Mouse (Mus musculus) neural tube, embryonic 13.5 days (tissue): ENCODE results near the gene Gns. TPM values are rescaled to one million over a fixed set of nuclear protein-coding genes. Genes with fewer than 3 reads are reported as not detected.

Experiments used
- ATAC-seq: fragments of 200-750 bp; cut with Nextera tagmentation; 2 replicates; pipeline ENCODE4 v1.8.0; 2017; ENCODE audit warnings: low read depth, mild to moderate bottlenecking, moderate TSS enrichment, moderate library complexity
- H3K27ac ChIP-seq: fragments of 300-500 bp; sonication (generic); replicated peaks from 2 replicates; pipeline ENCODE4 v1.5.1; 2015; ENCODE audit warnings: moderate library complexity, mild to moderate bottlenecking, inconsistent platforms
- H3K27me3 ChIP-seq: fragments of 300-500 bp; sonication (generic); 2 replicates; pipeline ENCODE4 v1.6.1; 2015; ENCODE audit warnings: mild to moderate bottlenecking, inconsistent platforms
- H3K36me3 ChIP-seq: fragments of 300-500 bp; sonication (generic); 2 replicates; pipeline ENCODE4 v1.6.1; 2015; ENCODE audit warnings: mild to moderate bottlenecking, inconsistent platforms
- H3K4me1 ChIP-seq: fragments of 300-500 bp; sonication (generic); replicated peaks from 2 replicates; pipeline ENCODE4 v1.6.1; 2015; ENCODE audit warnings: inconsistent platforms
- H3K4me2 ChIP-seq: fragments of 300-500 bp; sonication (generic); 2 replicates; pipeline ENCODE4 v1.6.1; 2015; ENCODE audit warnings: inconsistent platforms, mild to moderate bottlenecking, moderate library complexity
- H3K4me3 ChIP-seq: fragments of 300-500 bp; sonication (generic); 2 replicates; pipeline ENCODE4 v1.5.1; 2015; ENCODE audit warnings: mild to moderate bottlenecking, inconsistent platforms
- H3K9ac ChIP-seq: fragments of 300-500 bp; sonication (generic); 2 replicates; pipeline ENCODE4 v1.6.1; 2015; ENCODE audit warnings: moderate library complexity, mild to moderate bottlenecking, inconsistent platforms
- H3K9me3 ChIP-seq: fragments of 300-500 bp; sonication (generic); 2 replicates; pipeline ENCODE4 v1.6.1; 2016; ENCODE audit warnings: inconsistent platforms
- WGBS: fragments of 180-500 bp; shearing (Covaris S2); methylation state at CpG from one replicate; pipeline ENCODE4 v1.1.7; 2015; 5-methylcytosine and 5-hydroxymethylcytosine counted together
- polyA plus RNA-seq: library from polyadenylated mRNA; unstranded; fragments of >200 nt; fragmentation: Nextera tagmentation; extraction: Ambion mirVana; gene quantifications from 2 replicates; pipeline ENCODE4 v1.2.1, GENCODE M21; 2015

Gene Gns
- polyA plus RNA-seq, 1 experiment from 2014 or later: 46.7 TPM

GRCm38 (mm10) chr10:121436258-121436645, 71.4 kb downstream of the Gns start:
- Histone ChIP-seq H3K4me1 (peaks cover 33% of the 10 kb centered on the region), H3K36me3 (no peaks in the 10 kb centered on the region), H3K27ac (no peak overlapping the region), H3K4me2 (no peak overlapping the region), H3K4me3 (no peak overlapping the region), H3K27me3 (no peaks in the 10 kb centered on the region), H3K9ac (no peak overlapping the region), H3K9me3 (no peaks in the 10 kb centered on the region)
- 62% methylated on average over 8 of the region's 8 CpGs for WGBS
- ATAC-seq: no peak

GRCm38 (mm10) chr10:121436693-121437092, 71.8 kb downstream of the Gns start:
- Histone ChIP-seq H3K27me3 (no peaks in the 10 kb centered on the region), H3K4me2 (no peak overlapping the region), H3K9me3 (no peaks in the 10 kb centered on the region), H3K4me3 (no peak overlapping the region), H3K27ac (no peak overlapping the region), H3K4me1 (peaks cover 29% of the 10 kb centered on the region), H3K9ac (no peak overlapping the region), H3K36me3 (no peaks in the 10 kb centered on the region)
- no peak for ATAC-seq
- WGBS: 68% methylated on average over 4 of the region's 4 CpGs

GRCm38 (mm10) chr10:121438109-121438508, 73.2 kb downstream of the Gns start:
- H3K9me3 ChIP-seq: no peaks in the 10 kb centered on the region
- ATAC-seq: no peak; the same call in 1 of the 2 replicates
- H3K9ac ChIP-seq: no peak overlapping the region
- peaks cover 15% of the 10 kb centered on the region for H3K4me1 ChIP-seq
- H3K36me3 ChIP-seq: no peaks in the 10 kb centered on the region
- no peak overlapping the region for H3K4me2 ChIP-seq
- no peak overlapping the region for H3K4me3 ChIP-seq
- 77% methylated on average over 5 of the region's 8 CpGs for WGBS
- no peak overlapping the region for H3K27ac ChIP-seq
- H3K27me3 ChIP-seq: no peaks in the 10 kb centered on the region

- Histone ChIP-seq H3K4me3 (no peak overlapping the region), H3K4me1 (0 out of 2 replicates have a peak, but pooled peaks cover 12% of the 10 kb centered on the region), H3K9ac (no peak overlapping the region), H3K27me3 (no peaks in the 10 kb centered on the region), H3K4me2 (no peak overlapping the region), H3K9me3 (no peaks in the 10 kb centered on the region), H3K27ac (no peak overlapping the region), H3K36me3 (no peaks in the 10 kb centered on the region)
- 93% methylated on average over 12 of the region's 12 CpGs for WGBS
- no peak for ATAC-seq
Observed at GRCm38 (mm10) chr10:121439310-121439731, 74.4 kb downstream of the Gns start.

GRCm38 (mm10) chr10:121443791-121444190, 78.9 kb downstream of the Gns start:
- H3K4me2 ChIP-seq: no peak overlapping the region
- no peaks in the 10 kb centered on the region for H3K27me3 ChIP-seq
- no peak overlapping the region for H3K9ac ChIP-seq
- 90% methylated on average over 9 of the region's 9 CpGs for WGBS
- H3K27ac ChIP-seq: no peak overlapping the region
- H3K36me3 ChIP-seq: no peaks in the 10 kb centered on the region
- 0 out of 2 replicates have a peak, but pooled peaks cover 7% of the 10 kb centered on the region for H3K4me1 ChIP-seq
- ATAC-seq: no peak
- no peaks in the 10 kb centered on the region for H3K9me3 ChIP-seq
- no peak overlapping the region for H3K4me3 ChIP-seq

- Histone ChIP-seq H3K4me3 (no peak overlapping the region), H3K27me3 (no peaks in the 10 kb centered on the region), H3K9ac (no peak overlapping the region), H3K4me1 (0 out of 2 replicates have a peak, but pooled peaks cover 7% of the 10 kb centered on the region), H3K36me3 (no peaks in the 10 kb centered on the region), H3K9me3 (no peaks in the 10 kb centered on the region), H3K4me2 (no peak overlapping the region), H3K27ac (no peak overlapping the region)
- WGBS: 97% methylated on average over 7 of the region's 7 CpGs
- no peak for ATAC-seq
Observed at GRCm38 (mm10) chr10:121444198-121444597, 79.3 kb downstream of the Gns start.

GRCm38 (mm10) chr10:121445808-121446207, 80.9 kb downstream of the Gns start:
- Histone ChIP-seq H3K27ac (no peak overlapping the region), H3K4me3 (no peak overlapping the region), H3K9me3 (no peaks in the 10 kb centered on the region), H3K4me1 (0 out of 2 replicates have a peak, but pooled peaks cover 7% of the 10 kb centered on the region), H3K27me3 (no peaks in the 10 kb centered on the region), H3K4me2 (no peak overlapping the region), H3K36me3 (no peaks in the 10 kb centered on the region), H3K9ac (no peak overlapping the region)
- no peak for ATAC-seq
- 87% methylated on average over 8 of the region's 8 CpGs for WGBS

Other genes starting within 250 kb of the Gns start
- 14.3 and 14.4 TPM in 2 replicates for gene Tbc1d30, start 13.8 kb upstream of the Gns start, polyA plus RNA-seq
- 6.2 and 8.0 TPM in 2 replicates for gene Rassf3, start 111.3 kb downstream of the Gns start, polyA plus RNA-seq
- gene Tbk1, start 221.7 kb downstream of the Gns start, polyA plus RNA-seq: 28.9 and 36.3 TPM in 2 replicates